Mouse (Mus musculus) embryo, embryonic 10.5 days (tissue): ENCODE data around the gene Prrt4.
"Not testable (repeated sequence)": the region's sequence is repeated elsewhere in the genome, so short reads cannot be mapped to it uniquely, and the experiment has no call there.

Source experiments
- DNase-seq: peaks from one replicate; pipeline ENCODE4 v3.0.0-alpha.2; 2015; ENCODE audit warnings: low spot score

Gene Prrt4

DNA sequence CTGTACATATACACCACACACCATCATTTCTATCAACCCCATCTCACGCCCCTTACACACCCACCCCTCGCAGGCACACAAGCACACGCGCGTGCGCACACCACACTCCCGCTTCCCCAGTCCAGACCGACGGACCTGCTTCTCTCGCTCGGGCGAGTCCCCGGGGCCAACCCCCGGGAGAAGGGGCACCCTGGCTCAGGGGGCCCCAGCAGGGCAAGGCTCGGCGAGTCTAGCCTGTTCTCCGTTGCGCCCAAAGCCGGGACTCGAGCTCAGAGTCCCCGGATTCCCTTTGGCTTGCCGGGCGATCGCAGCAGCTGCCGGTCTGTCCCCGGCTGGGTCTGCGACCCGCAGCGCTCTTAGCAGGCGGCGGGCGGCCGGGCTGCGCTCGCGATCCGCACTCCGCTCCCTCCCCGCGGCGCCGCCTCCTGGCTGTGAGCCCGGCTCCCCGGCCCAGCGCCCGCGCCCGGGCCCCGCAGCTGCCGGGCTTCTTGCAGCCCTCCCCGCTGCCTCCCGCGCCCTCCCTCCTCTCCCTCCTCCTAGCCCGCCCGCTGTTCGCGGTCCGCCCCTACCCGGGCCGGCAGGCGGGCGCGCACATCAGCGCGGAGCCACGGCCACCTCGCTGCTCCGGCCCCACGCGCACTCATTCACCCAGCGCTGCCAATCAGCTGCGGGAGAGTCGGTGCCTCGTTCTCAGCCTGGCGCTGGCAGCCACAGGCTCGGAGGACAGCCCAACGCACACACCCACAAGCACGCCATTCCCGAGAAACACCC, at the start of gene Prrt4:
TSS of gene Prrt4 (minus strand) at position 697 of the 771 bp plus-strand sequence.
- peak; percentile 62 for DNase-seq

- DNase-seq: not testable (repeated sequence)
Measured at GRCm38 (mm10) chr6:29217717-29218116, 38.3 kb upstream of the Prrt4 start.

DNA sequence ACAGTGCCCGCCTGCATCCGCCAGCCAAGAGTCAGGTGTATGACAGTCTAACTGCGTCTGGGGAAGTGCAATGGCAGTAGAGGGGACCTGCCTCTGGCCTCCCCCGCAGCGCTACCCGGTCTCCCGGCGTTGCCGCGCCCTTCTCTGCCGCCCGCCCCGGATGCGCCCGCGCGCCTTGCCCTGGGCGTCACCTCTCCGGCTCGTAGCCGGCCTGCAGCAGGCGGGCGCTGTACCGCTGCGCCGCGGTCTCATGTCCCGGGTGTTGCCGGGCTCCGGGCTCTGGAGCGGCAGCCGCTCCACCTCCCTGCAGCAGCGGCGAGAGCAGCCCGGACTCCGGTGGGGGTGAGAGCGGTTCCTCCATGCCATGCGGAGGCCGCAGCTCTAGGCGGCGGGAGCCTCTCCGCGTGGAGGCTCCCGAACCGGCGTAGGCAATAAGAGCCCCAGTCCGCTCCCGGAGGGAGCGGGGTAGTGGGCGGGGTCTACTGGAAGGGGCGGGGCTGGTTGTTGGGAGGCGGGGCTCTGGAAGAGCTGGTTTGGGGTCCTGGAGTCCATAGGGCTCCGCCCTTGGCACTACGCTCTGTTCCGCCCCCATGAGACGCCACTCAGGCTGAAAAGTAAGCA, 36.6 kb upstream of the Prrt4 start, which contains the start of gene Impdh1:
TSS of gene Impdh1 (minus strand) at position 484 of the 621 bp plus-strand sequence.
- peak; percentile 88 for DNase-seq

- DNase-seq: no peak
Measured at GRCm38 (mm10) chr6:29215181-29215580, 35.8 kb upstream of the Prrt4 start.

- no peak for DNase-seq
Measured at GRCm38 (mm10) chr6:29214776-29215175, 35.4 kb upstream of the Prrt4 start.

- DNase-seq: peak; percentile 63
Measured at GRCm38 (mm10) chr6:29214245-29214644, 34.9 kb upstream of the Prrt4 start.

DNA sequence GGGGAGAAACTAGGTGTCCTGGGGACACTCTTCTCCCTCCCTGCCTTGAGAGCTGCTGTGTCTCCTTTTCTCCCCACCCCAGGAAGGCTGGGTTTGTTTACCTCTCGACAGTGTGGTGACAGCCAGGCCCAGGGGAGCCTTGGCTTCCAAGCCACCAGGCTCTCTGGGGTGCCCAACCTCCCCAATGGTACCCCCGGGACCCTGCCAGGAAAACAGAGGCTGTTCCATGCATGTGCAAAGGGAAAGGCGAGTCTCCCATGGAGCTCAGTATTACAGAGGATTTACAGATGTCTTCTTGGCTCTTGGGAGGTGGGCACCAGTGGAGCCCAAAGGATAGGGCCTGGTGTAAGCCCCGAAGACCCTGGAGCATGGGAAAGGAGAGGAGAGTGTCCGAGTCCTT, 34.1 kb upstream of the Prrt4 start:
- DNase-seq: no peak

DNA sequence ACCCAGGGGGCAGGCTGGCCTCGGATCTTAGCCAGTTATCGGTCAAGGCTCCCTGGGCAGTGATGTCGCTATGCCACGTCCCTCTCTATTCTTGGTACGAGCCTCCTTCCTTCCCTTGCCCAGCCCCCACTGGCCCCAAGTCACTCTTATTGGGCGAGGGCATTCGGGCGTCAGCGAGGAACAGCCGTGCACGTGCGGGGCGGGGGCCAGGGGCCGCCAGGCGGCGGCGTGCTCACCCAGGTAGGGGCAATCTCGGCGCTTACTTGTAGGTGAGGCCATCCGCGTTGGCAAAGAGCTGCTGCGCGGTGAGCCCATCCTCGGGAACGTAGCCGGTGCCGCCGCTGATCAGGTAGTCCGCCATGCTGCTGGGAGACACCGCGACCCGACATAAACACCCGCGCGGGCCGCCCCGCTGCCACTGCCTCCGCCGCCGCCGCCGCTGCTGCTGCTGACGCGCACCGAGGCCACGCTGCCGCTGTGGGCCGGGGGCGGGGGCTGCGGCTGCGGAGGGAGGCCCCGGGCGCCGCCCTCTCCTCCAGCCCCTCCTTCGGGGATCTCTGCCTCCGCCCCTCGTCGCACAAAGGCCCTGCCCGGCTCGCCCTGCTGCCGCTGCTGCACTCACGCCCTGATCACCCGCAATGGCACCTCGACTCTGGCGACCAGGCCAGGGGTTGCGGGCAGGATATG, 32.6 kb upstream of the Prrt4 start:
- peak; percentile 88 for DNase-seq

- no peak for DNase-seq
Measured at GRCm38 (mm10) chr6:29211146-29211545, 31.8 kb upstream of the Prrt4 start.

DNA sequence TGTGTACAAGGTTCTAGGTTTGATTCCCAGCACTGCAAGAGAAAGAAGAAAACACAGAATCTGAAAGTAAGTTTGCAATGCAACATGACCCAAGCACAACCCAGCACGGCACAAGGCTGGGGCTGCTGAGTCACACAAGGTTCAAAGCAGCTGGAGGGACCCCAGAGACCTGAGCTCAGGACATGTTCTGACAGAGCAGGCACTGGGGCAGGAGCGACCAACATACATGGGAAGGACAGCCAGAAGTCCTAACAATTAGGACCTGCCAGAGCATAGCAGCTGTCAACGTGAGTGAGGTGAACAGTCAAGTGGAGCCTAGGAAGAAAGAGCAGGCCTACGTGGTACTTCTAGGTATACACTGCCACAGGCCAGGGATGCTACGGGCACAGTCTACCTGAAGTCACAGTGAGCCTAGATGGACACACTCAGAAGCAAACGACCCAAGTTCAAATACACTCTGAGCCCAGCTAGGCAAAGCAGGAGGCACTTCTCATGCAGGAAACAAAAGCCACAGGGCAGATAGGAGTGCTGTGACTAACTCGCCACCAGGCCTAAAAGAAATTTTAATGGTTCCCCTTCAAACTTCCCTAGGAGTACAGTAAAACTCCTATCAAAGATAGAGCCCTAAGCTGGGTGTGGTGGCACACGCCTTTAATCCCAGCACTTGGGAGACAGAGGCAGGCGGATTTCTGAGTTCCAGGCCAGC, 31.0 kb upstream of the Prrt4 start:
- DNase-seq: no peak

GRCm38 (mm10) chr6:29208178-29208577, 28.8 kb upstream of the Prrt4 start:
- no peak for DNase-seq

DNA sequence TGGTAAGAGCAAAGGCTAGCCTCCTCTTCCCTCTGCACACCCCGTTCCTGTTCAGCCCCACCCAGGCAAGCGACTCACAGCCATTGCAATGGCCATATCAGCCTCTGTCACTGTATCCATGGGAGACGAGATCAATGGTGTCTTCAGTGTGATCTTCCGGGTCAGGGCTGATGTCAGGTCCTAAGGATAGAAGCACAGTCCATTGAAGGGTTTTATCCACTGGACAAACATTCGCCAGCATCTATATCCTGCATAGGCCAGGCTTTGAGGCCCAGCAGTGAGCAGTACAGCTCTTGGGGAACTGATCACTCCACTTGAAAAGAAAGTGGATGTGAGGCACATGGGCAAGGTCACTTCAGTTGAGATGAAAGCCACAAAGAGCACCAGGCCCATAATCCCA, 27.6 kb upstream of the Prrt4 start:
- no peak for DNase-seq

GRCm38 (mm10) chr6:29206006-29206405, 26.6 kb upstream of the Prrt4 start:
- DNase-seq: no peak

GRCm38 (mm10) chr6:29204932-29205614, 25.7 kb upstream of the Prrt4 start:
- peak; percentile 83 for DNase-seq

- DNase-seq: no peak
Measured at GRCm38 (mm10) chr6:29203861-29204585, 24.6 kb upstream of the Prrt4 start.

DNA sequence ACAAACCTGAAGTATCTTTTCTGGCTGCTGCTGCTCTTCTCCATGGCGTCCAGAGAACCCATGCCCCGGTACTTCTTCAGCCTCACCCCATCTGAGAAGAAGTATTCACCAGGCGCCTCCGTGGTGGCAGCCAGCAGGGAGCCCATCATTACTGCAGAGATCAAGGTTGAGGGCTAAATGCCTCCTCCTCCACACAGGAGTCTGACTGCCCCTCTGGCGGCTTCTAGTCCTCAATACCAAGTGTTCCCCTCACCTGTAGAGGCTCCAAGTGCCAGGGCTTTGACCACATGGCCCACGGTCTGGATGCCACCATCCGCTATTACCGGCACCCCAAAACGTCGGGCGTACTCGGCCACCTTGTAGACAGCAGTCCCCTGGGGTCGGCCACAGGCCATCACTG, 23.7 kb upstream of the Prrt4 start:
- no peak for DNase-seq

- no peak for DNase-seq
Measured at GRCm38 (mm10) chr6:29201988-29202387, 22.6 kb upstream of the Prrt4 start.

- DNase-seq: no peak
Measured at GRCm38 (mm10) chr6:29201341-29201740, 22.0 kb upstream of the Prrt4 start.

DNA sequence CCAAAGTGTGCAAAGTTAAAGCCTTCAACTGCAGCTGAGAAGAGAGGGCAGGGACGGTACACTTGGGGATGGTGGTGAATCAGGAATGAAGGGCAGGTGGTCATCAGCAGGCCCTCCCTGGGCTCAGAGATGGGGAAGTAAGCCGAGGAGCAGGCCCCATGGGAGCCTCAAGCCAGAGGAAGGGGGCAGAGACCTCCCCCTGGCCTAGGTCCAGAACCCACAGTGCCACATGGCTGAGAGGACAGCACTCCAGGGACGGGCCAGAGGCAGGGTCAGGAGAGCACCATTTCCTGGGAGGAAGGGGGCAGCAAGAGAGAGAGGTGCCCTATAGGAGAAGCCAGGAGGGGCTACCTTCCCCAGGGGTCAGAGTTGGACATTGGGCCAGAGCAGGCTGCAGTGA, 21.1 kb upstream of the Prrt4 start:
- no peak for DNase-seq

- no peak for DNase-seq
Measured at GRCm38 (mm10) chr6:29199223-29199855, 20.0 kb upstream of the Prrt4 start.
